Mouse (Mus musculus): ENCODE measurements around the gene Arpp21. TPM values are rescaled to one million over a fixed set of nuclear protein-coding genes. Genes with fewer than 3 reads are reported as not detected.

The Arpp21 gene
- 100 to 1,000 TPM; 246 to 309 TPM for total RNA-seq (2021)
- long read RNA-seq, experiment 1, transcript Arpp21-201 (19 exons, 3,254 nt) = minor isoform, 5 of 109 reads
- long read RNA-seq, experiment 1, transcript Arpp21-218 (6 exons, 2,402 nt) = major isoform, 8 of 109 reads
- long read RNA-seq, experiment 1, partial matches to known transcripts = 17 of 109 reads
- long read RNA-seq, experiment 1, other reads (novel, unspliced or antisense) = 75 of 109 reads
- long read RNA-seq, experiment 2, transcript Arpp21-218 (6 exons, 2,402 nt) = major isoform, 15 of 146 reads
- long read RNA-seq, experiment 2, transcript Arpp21-231 (5 exons, 3,419 nt) = minor isoform, 9 of 146 reads
- long read RNA-seq, experiment 2, partial matches to known transcripts = 16 of 146 reads
- long read RNA-seq, experiment 2, other reads (novel, unspliced or antisense) = 100 of 146 reads

- no peak for DNase-seq (ENCODE audit: low spot score in 2 of 2)
Measured at GRCm38 (mm10) chr9:112235696-112236397, at the start of gene Arpp21. Arpp21 (minus strand) TSS chr9:112235938.

- DNase-seq (ENCODE audit: low spot score in 2 of 2) = no peak
Measured at GRCm38 (mm10) chr9:112272426-112272969, 36.8 kb upstream of the Arpp21 start.

GRCm38 (mm10) chr9:112264982-112265641 lies 29.4 kb upstream of the Arpp21 start:
- no peak for DNase-seq (ENCODE audit: low spot score in 2 of 2)

GRCm38 (mm10) chr9:112261986-112262901 lies 26.5 kb upstream of the Arpp21 start:
- DNase-seq (ENCODE audit: low spot score in 2 of 2) = peak; percentile 69 to 87

- peak in 1 of 2 experiments; percentile 17 for DNase-seq (ENCODE audit: low spot score in 2 of 2)
Measured at GRCm38 (mm10) chr9:112261556-112261955, 25.8 kb upstream of the Arpp21 start.

- DNase-seq (ENCODE audit: low spot score in 2 of 2) = no peak
Measured at GRCm38 (mm10) chr9:112260696-112261095, 25.0 kb upstream of the Arpp21 start.

- no peak for DNase-seq (ENCODE audit: low spot score in 2 of 2)
Measured at GRCm38 (mm10) chr9:112258560-112258959, 22.8 kb upstream of the Arpp21 start.

GRCm38 (mm10) chr9:112255971-112256370 lies 20.2 kb upstream of the Arpp21 start:
- DNase-seq (ENCODE audit: low spot score in 2 of 2) = no peak

- DNase-seq (ENCODE audit: low spot score in 2 of 2) = no peak
Measured at GRCm38 (mm10) chr9:112253730-112254129, 18.0 kb upstream of the Arpp21 start.

- no peak for DNase-seq (ENCODE audit: low spot score in 2 of 2)
Measured at GRCm38 (mm10) chr9:112251857-112252256, 16.1 kb upstream of the Arpp21 start.

- no peak for DNase-seq (ENCODE audit: low spot score in 2 of 2)
Measured at GRCm38 (mm10) chr9:112251339-112251738, 15.6 kb upstream of the Arpp21 start.

GRCm38 (mm10) chr9:112249753-112250152 lies 14.0 kb upstream of the Arpp21 start:
- no peak for DNase-seq (ENCODE audit: low spot score in 2 of 2)

GRCm38 (mm10) chr9:112247183-112247582 lies 11.4 kb upstream of the Arpp21 start:
- DNase-seq (ENCODE audit: low spot score in 2 of 2) = no peak

- no peak for DNase-seq (ENCODE audit: low spot score in 2 of 2)
Measured at GRCm38 (mm10) chr9:112238168-112238567, 2.4 kb upstream of the Arpp21 start.

GRCm38 (mm10) chr9:112236551-112236950 lies 813 bp upstream of the Arpp21 start:
- no peak for DNase-seq (ENCODE audit: low spot score in 2 of 2)

GRCm38 (mm10) chr9:112235041-112235695 lies 570 bp downstream of the Arpp21 start:
- DNase-seq (ENCODE audit: low spot score in 2 of 2) = peak; percentile 83

- peak in 1 of 2 experiments; percentile 57 for DNase-seq (ENCODE audit: low spot score in 2 of 2)
Measured at GRCm38 (mm10) chr9:112234505-112235024, 1.2 kb downstream of the Arpp21 start.

GRCm38 (mm10) chr9:112233822-112234504 lies 1.8 kb downstream of the Arpp21 start:
- DNase-seq (ENCODE audit: low spot score in 2 of 2) = no peak

GRCm38 (mm10) chr9:112233378-112233777 lies 2.4 kb downstream of the Arpp21 start:
- DNase-seq (ENCODE audit: low spot score in 2 of 2) = no peak

Data from layer of hippocampus, postnatal 14 days (tissue).